Mouse (Mus musculus) heart, postnatal 0 days (tissue): Measurements from ENCODE around the gene Pax5. TPM values are rescaled to one million over a fixed set of nuclear protein-coding genes. Genes with fewer than 3 reads are reported as not detected.

Experiments used
- ATAC-seq: fragments of 200-750 bp; cut with Nextera tagmentation; 2 replicates; pipeline ENCODE4 v1.8.0; 2017; ENCODE audit warnings: low read depth, moderate number of reproducible peaks, moderate library complexity; ENCODE audit not compliant: insufficient read depth
- DNase-seq: peaks from one replicate; pipeline ENCODE4 v3.0.0-alpha.2; 2016; ENCODE audit warnings: low spot score
- H3K27ac ChIP-seq: fragments of 300-500 bp; sonication (generic); 2 replicates; pipeline ENCODE4 v1.5.1; 2014; ENCODE audit warnings: low read depth, mild to moderate bottlenecking
- H3K27me3 ChIP-seq: fragments of 300-500 bp; sonication (generic); 2 replicates; pipeline ENCODE4 v1.6.1; 2014; ENCODE audit warnings: low read length, mixed read lengths; ENCODE audit not compliant: control insufficient read depth, insufficient read depth
- H3K36me3 ChIP-seq: fragments of 300-500 bp; sonication (generic); replicated peaks from 2 replicates; pipeline ENCODE4 v1.6.1; 2014; ENCODE audit warnings: low read length, mixed read lengths; ENCODE audit not compliant: control insufficient read depth, insufficient read depth
- H3K4me1 ChIP-seq: fragments of 300-500 bp; sonication (generic); 2 replicates; pipeline ENCODE4 v1.6.1; 2014; ENCODE audit warnings: antibody characterized with exemption; ENCODE audit not compliant: control insufficient read depth, insufficient read depth
- H3K4me2 ChIP-seq: fragments of 300-500 bp; sonication (generic); 2 replicates; pipeline ENCODE4 v1.6.1; 2014; ENCODE audit warnings: low read depth, mild to moderate bottlenecking, low read length, moderate library complexity
- H3K4me3 ChIP-seq: fragments of 300-500 bp; sonication (generic); 2 replicates; pipeline ENCODE4 v1.5.1; 2014; ENCODE audit warnings: low read depth, low read length
- H3K9ac ChIP-seq: fragments of 300-500 bp; sonication (generic); replicated peaks from 2 replicates; pipeline ENCODE4 v1.6.1; 2014; ENCODE audit warnings: low read depth, low read length, mixed read lengths
- H3K9me3 ChIP-seq: fragments of 300-500 bp; sonication (generic); replicated peaks from 2 replicates; pipeline ENCODE4 v1.6.1; 2016; ENCODE audit warnings: low read length; ENCODE audit not compliant: control insufficient read depth
- CTCF ChIP-seq: IDR thresholded peaks from 2 replicates; pipeline ENCODE4 v1.5.1; 2016; ENCODE audit warnings: antibody characterized with exemption, control low read depth, low read depth
- EP300 ChIP-seq: IDR thresholded peaks from 2 replicates; pipeline ENCODE4 v1.6.1; 2016; ENCODE audit warnings: antibody characterized with exemption, low read depth
- WGBS: fragments of 180-500 bp; shearing (Covaris S2); extraction: QIAGEN DNeasy Blood & Tissue Kit; methylation state at CpG from one replicate; pipeline ENCODE4 v1.1.7; 2014; 5-methylcytosine and 5-hydroxymethylcytosine counted together
- polyA plus RNA-seq: library from polyadenylated mRNA; unstranded; fragments of >200 nt; fragmentation: Nextera tagmentation; extraction: Ambion mirVana; gene quantifications from 2 replicates; pipeline ENCODE4 v1.2.1, GENCODE M21; 2015
- total RNA-seq: library from RNA; depleted of rRNA; stranded (reverse); fragments of >200 nt; gene quantifications from 2 replicates; pipeline ENCODE4 v1.2.3, GENCODE M21; 2014; ENCODE audit warnings: low replicate concordance

Pax5 gene
- total and polyA plus RNA-seq, 2 experiments from 2014 or later: not detected

DNA sequence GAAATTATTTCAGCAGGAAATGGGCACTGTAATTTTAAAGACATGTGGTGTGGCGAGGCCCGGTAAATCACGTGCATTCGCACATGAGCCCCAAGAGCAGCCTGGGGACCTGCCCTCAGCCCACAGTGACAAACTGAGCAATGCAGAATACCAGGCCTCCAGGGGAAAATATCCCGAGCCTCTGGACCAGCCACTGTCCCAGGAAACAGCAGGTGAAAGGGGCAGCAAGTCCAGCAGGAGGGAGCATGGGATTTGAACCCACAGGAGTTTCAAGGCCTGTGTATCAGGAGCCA, 86.9 kb downstream of the Pax5 start:
- 73% methylated on average over 5 of the region's 5 CpGs for WGBS
- H3K27ac ChIP-seq: no peak overlapping the region
- H3K36me3 ChIP-seq: no peaks in the 10 kb centered on the region
- no peak overlapping the region for H3K4me2 ChIP-seq
- no peak for ATAC-seq
- no peak overlapping the region for H3K9ac ChIP-seq
- H3K4me3 ChIP-seq: no peak overlapping the region
- TF ChIP-seq EP300 (no peak), CTCF (no peak)
- H3K9me3 ChIP-seq: no peaks in the 10 kb centered on the region
- no peaks in the 10 kb centered on the region for H3K27me3 ChIP-seq
- DNase-seq: no peak
- no peaks in the 10 kb centered on the region for H3K4me1 ChIP-seq

DNA sequence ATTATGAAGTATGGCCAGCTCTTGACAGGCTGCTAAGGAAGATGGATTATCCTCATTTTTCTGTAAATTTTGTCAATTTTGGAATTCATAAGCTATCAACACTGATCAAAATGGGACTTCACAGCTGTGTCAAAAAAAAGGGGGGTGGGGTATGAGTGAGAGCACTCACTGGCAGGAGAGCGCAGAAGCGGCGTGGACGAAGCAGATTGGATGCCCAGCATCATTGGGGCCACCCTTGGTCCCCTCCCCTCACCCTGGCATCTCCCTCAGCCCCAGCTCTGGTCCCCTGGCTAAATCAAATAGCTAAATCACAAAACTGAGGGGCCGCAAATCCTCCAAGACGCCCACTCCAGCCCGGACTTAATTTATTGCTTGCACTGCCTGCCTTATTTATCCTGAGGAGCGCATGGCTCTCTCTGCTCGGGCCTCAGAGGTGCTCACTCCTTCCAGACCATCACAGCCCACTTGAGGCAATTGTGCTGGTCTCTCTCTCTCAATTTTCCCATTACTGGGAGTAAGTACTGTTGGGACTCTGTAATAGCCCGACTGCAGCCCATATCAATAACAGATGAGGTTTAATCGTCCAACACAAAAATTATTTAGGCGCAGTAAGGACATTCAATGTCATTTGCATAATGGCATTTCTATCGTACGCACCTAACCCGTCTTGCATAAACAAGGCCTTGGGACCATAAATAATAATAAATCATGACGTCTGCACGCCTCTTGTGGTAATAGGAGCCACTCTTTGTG, 87.4 kb downstream of the Pax5 start:
- no peak for DNase-seq
- no peak overlapping the region for H3K4me2 ChIP-seq
- WGBS: 86% methylated on average over 17 of the region's 17 CpGs
- no peaks in the 10 kb centered on the region for H3K9me3 ChIP-seq
- H3K36me3 ChIP-seq: no peaks in the 10 kb centered on the region
- H3K27me3 ChIP-seq: no peaks in the 10 kb centered on the region
- H3K9ac ChIP-seq: no peak overlapping the region
- H3K27ac ChIP-seq: no peak overlapping the region
- no peaks in the 10 kb centered on the region for H3K4me1 ChIP-seq
- TF ChIP-seq CTCF: no peak
- no peak for TF ChIP-seq EP300
- no peak overlapping the region for H3K4me3 ChIP-seq
- ATAC-seq: no peak

DNA sequence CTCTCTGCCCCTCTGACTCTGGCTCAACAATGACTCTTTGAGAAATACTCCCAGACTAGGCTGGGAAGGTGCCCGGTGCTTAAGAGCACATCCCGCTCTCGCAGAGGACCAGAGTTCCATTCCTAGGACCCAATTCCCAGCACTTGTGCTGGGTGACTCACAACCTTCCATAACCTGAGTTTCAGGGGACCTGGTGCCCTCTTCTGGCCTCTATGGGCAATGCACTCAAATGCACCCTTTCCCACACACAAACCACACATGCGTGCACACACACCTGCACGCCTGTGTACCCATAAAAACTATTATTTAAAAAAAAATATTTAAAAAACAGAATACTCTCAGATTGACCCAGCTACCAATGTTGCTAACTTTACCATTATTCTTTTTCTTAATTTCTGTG, 90.0 kb downstream of the Pax5 start:
- H3K4me1 ChIP-seq: no peaks in the 10 kb centered on the region
- H3K4me3 ChIP-seq: no peak overlapping the region
- DNase-seq (no peak), ATAC-seq (no peak)
- H3K4me2 ChIP-seq: no peak overlapping the region
- no peaks in the 10 kb centered on the region for H3K36me3 ChIP-seq
- H3K9me3 ChIP-seq: no peaks in the 10 kb centered on the region
- H3K27ac ChIP-seq: no peak overlapping the region
- 94% methylated on average over 5 of the region's 5 CpGs for WGBS
- no peak overlapping the region for H3K9ac ChIP-seq
- H3K27me3 ChIP-seq: no peaks in the 10 kb centered on the region
- no peak for TF ChIP-seq CTCF

DNA sequence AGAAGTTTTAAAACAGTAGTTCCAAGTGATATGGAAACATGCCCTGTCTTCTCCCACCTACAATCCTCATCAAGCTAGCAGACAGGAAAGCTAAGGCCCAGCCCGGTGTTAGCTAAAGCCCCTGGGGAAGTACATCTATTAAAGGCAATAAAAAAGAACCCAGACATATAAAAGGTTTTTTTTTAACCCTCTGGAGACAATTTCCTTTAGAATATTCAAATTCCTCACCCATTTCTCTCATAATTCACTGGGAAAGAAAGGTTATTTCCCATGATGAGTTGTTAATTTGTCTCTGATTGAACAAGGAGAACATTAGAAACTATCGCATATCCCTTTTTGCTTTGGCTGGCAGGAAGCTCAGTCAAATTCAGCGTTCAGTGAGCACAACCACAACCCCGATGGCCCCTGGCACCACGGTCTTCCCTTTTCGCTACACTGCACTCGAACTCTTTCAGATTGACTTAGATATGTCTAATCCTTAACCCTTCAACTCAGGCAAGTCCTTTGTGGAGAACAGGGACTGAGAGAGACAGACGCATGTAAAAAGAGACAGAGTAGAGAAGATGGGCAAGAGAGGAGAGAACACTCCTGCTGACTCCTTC, 96.1 kb downstream of the Pax5 start:
- Histone ChIP-seq H3K9me3 (no peaks in the 10 kb centered on the region), H3K4me1 (no peaks in the 10 kb centered on the region), H3K27me3 (no peaks in the 10 kb centered on the region), H3K27ac (no peak overlapping the region), H3K4me3 (no peak overlapping the region), H3K36me3 (no peaks in the 10 kb centered on the region), H3K4me2 (no peak overlapping the region), H3K9ac (no peak overlapping the region)
- WGBS: 81% methylated on average over 8 of the region's 8 CpGs
- TF ChIP-seq EP300 (no peak), CTCF (no peak)
- no peak for ATAC-seq
- DNase-seq: no peak

DNA sequence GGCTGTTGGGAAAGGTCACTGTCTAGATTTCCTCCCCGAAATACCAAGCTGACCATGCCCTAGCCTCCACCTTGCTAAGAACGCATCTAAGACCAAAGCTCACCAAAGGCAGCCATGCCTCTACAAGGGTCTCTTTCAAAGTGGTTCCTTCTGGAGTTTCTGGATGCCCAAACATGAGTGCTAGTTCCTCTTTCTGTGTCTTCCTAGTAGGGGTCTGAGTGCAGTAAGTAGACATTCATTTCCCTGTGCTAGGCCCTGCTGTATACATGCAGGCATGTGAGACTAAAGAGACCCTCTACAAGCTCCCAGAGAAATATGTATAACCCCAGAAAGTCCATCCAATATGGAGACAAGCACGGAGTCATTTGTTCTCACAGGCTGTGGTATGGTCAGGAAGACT, 97.9 kb downstream of the Pax5 start:
- no peak overlapping the region for H3K9ac ChIP-seq
- WGBS: 68% methylated on average over 3 of the region's 3 CpGs
- no peak for TF ChIP-seq CTCF
- TF ChIP-seq EP300: no peak
- H3K27ac ChIP-seq: no peak overlapping the region
- no peaks in the 10 kb centered on the region for H3K27me3 ChIP-seq
- H3K9me3 ChIP-seq: no peaks in the 10 kb centered on the region
- H3K36me3 ChIP-seq: no peaks in the 10 kb centered on the region
- H3K4me3 ChIP-seq: no peak overlapping the region
- H3K4me1 ChIP-seq: no peaks in the 10 kb centered on the region
- no peak for ATAC-seq
- no peak overlapping the region for H3K4me2 ChIP-seq
- DNase-seq: no peak

DNA sequence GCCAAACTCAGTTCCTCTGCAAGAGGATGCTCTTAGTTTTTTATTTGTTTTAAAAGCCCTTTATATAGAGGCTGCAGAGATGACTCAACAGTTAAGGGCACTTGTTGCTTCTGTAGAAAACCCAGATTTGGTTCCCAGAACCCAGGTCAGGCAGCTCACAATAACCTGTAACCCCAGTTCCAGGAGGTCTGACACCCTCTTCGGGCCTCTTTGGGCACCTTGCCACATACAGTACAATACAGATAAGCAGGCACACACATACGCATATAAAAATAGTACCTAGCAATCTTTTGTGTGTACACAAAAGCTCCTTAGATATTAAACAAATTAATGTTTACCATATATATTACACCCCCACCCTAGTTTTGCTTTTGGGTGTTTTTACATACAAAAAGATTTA, 104.8 kb downstream of the Pax5 start:
- H3K36me3 ChIP-seq: no peaks in the 10 kb centered on the region
- no peak overlapping the region for H3K27ac ChIP-seq
- peaks cover 21% of the 10 kb centered on the region for H3K4me1 ChIP-seq
- DNase-seq (peak; percentile 42), ATAC-seq (peak; percentile 55)
- no peak overlapping the region for H3K4me3 ChIP-seq
- 12% methylated on average over 2 of the region's 2 CpGs for WGBS
- no peak for TF ChIP-seq EP300
- no peak for TF ChIP-seq CTCF
- no peaks in the 10 kb centered on the region for H3K9me3 ChIP-seq
- H3K4me2 ChIP-seq: no peak overlapping the region
- H3K27me3 ChIP-seq: no peaks in the 10 kb centered on the region
- no peak overlapping the region for H3K9ac ChIP-seq
